Mouse (Mus musculus) hindbrain, embryonic 16.5 days (tissue): ENCODE data around the gene Atp5g2. TPM values are rescaled to one million over a fixed set of nuclear protein-coding genes. Genes with fewer than 3 reads are reported as not detected.
"Not testable (repeated sequence)": the region's sequence is repeated elsewhere in the genome, so short reads cannot be mapped to it uniquely, and the experiment has no call there.

Experiments
- ATAC-seq: fragments of 200-750 bp; cut with Nextera tagmentation; 2 replicates; pipeline ENCODE4 v1.8.0; 2017; ENCODE audit warnings: moderate TSS enrichment, moderate library complexity
- H3K27ac ChIP-seq: fragments of 300-500 bp; sonication (generic); 2 replicates; pipeline ENCODE4 v1.5.1; 2014; ENCODE audit warnings: low read depth, mild to moderate bottlenecking, control low read depth, low read length, moderate library complexity
- H3K27me3 ChIP-seq: fragments of 300-500 bp; sonication (generic); replicated peaks from 2 replicates; pipeline ENCODE4 v1.6.1; 2014; ENCODE audit warnings: low read length; ENCODE audit not compliant: control insufficient read depth, insufficient read depth
- H3K36me3 ChIP-seq: fragments of 300-500 bp; sonication (generic); 2 replicates; pipeline ENCODE4 v1.6.1; 2014; ENCODE audit warnings: mild to moderate bottlenecking, low read length, moderate library complexity, mixed read lengths; ENCODE audit not compliant: control insufficient read depth, insufficient read depth
- H3K4me1 ChIP-seq: fragments of 300-500 bp; sonication (generic); 2 replicates; pipeline ENCODE4 v1.6.1; 2014; ENCODE audit warnings: low read depth, low read length; ENCODE audit not compliant: control insufficient read depth, insufficient read depth
- H3K4me2 ChIP-seq: fragments of 300-500 bp; sonication (generic); 2 replicates; pipeline ENCODE4 v1.6.1; 2014; ENCODE audit warnings: mild to moderate bottlenecking, low read length, control low read depth, moderate library complexity
- H3K4me3 ChIP-seq: fragments of 300-500 bp; sonication (generic); 2 replicates; pipeline ENCODE4 v1.5.1; 2014; ENCODE audit warnings: mild to moderate bottlenecking, low read length, control low read depth, moderate library complexity
- H3K9ac ChIP-seq: fragments of 300-500 bp; sonication (generic); 2 replicates; pipeline ENCODE4 v1.6.1; 2014; ENCODE audit warnings: low read depth, mild to moderate bottlenecking, control low read depth, low read length, moderate library complexity
- H3K9me3 ChIP-seq: fragments of 300-500 bp; sonication (generic); 2 replicates; pipeline ENCODE4 v1.6.1; 2014; ENCODE audit warnings: mild to moderate bottlenecking, low read length, moderate library complexity; ENCODE audit not compliant: control insufficient read depth
- WGBS: fragments of 180-500 bp; shearing (Covaris S2); extraction: QIAGEN DNeasy Blood & Tissue Kit; methylation state at CpG from one replicate; pipeline ENCODE4 v1.1.7; 2014; 5-methylcytosine and 5-hydroxymethylcytosine counted together
- polyA plus RNA-seq: library from polyadenylated mRNA; unstranded; fragments of >200 nt; fragmentation: Nextera tagmentation; extraction: Ambion mirVana; gene quantifications from 2 replicates; pipeline ENCODE4 v1.2.1, GENCODE M21; 2015

Atp5g2 gene
- polyA plus RNA-seq, 1 experiment from 2014 or later: 50.2 TPM

- not testable (repeated sequence) for H3K4me3 ChIP-seq, H3K27ac ChIP-seq, H3K9ac ChIP-seq, ATAC-seq, H3K4me1 ChIP-seq, H3K9me3 ChIP-seq, H3K36me3 ChIP-seq, H3K4me2 ChIP-seq, H3K27me3 ChIP-seq
- WGBS: 86% methylated on average over 8 of the region's 9 CpGs
Measured at GRCm38 (mm10) chr15:102651928-102652660, 20.1 kb downstream of the Atp5g2 start.

- H3K4me2 ChIP-seq: no peak overlapping the region
- H3K36me3 ChIP-seq: no peaks in the 10 kb centered on the region
- H3K9me3 ChIP-seq: no peaks in the 10 kb centered on the region
- no peak for ATAC-seq
- H3K9ac ChIP-seq: no peak overlapping the region
- no peak overlapping the region for H3K4me3 ChIP-seq
- no peaks in the 10 kb centered on the region for H3K4me1 ChIP-seq
- no peak overlapping the region for H3K27ac ChIP-seq
- no peaks in the 10 kb centered on the region for H3K27me3 ChIP-seq
- 84% methylated on average over 3 of the region's 3 CpGs for WGBS
Measured at GRCm38 (mm10) chr15:102651107-102651506, 21.0 kb downstream of the Atp5g2 start.

GRCm38 (mm10) chr15:102635817-102636216 lies 36.3 kb downstream of the Atp5g2 start:
- Histone ChIP-seq H3K27me3 (no peaks in the 10 kb centered on the region), H3K36me3 (no peaks in the 10 kb centered on the region), H3K4me1 (no peaks in the 10 kb centered on the region), H3K4me3 (no peak overlapping the region), H3K27ac (no peak overlapping the region), H3K9ac (no peak overlapping the region), H3K9me3 (no peaks in the 10 kb centered on the region), H3K4me2 (no peak overlapping the region)
- ATAC-seq: no peak
- 86% methylated on average over 3 of the region's 3 CpGs for WGBS

GRCm38 (mm10) chr15:102634684-102635083 lies 37.5 kb downstream of the Atp5g2 start:
- H3K9ac ChIP-seq: no peak overlapping the region
- H3K27me3 ChIP-seq: no peaks in the 10 kb centered on the region
- no peak overlapping the region for H3K4me2 ChIP-seq
- H3K4me1 ChIP-seq: no peaks in the 10 kb centered on the region
- no peak overlapping the region for H3K27ac ChIP-seq
- no peak for ATAC-seq
- no peak overlapping the region for H3K4me3 ChIP-seq
- H3K36me3 ChIP-seq: no peaks in the 10 kb centered on the region
- H3K9me3 ChIP-seq: no peaks in the 10 kb centered on the region
- whole genome bisulfite sequencing: 97% methylated on average over 8 of the region's 8 CpGs

GRCm38 (mm10) chr15:102625687-102626055 lies 46.5 kb downstream of the Atp5g2 start:
- Histone ChIP-seq H3K4me1 (peaks cover 14% of the 10 kb centered on the region), H3K9me3 (no peaks in the 10 kb centered on the region), H3K36me3 (no peaks in the 10 kb centered on the region), H3K27me3 (no peaks in the 10 kb centered on the region), H3K9ac (peak overlapping the region; percentile 83), H3K4me2 (peak overlapping the region; percentile 79), H3K4me3 (peak overlapping the region; percentile 82), H3K27ac (peak overlapping the region; percentile 99)
- peak; percentile 7; the same call in 1 of the 2 replicates for ATAC-seq
- WGBS: under 1% methylated on average over 18 of the region's 18 CpGs

- peak within 1 kb of the TSS; percentile 99 for H3K27ac ChIP-seq
- H3K4me2 ChIP-seq: peak within 1 kb of the TSS; percentile 79
- H3K4me3 ChIP-seq: peak within 1 kb of the TSS; percentile 82
- H3K36me3 ChIP-seq: no peaks in the 10 kb centered on the region
- peak within 1 kb of the TSS; percentile 83 for H3K9ac ChIP-seq
- WGBS: under 1% methylated on average over 51 of the region's 51 CpGs
- no peaks in the 10 kb centered on the region for H3K27me3 ChIP-seq
- ATAC-seq: peak; percentile 99
- H3K9me3 ChIP-seq: no peaks in the 10 kb centered on the region
- peaks cover 14% of the 10 kb centered on the region for H3K4me1 ChIP-seq
Measured at GRCm38 (mm10) chr15:102624970-102625686, 47.0 kb downstream of the Atp5g2 start, which contains the start of the genes Gm28047 and Atf7. TSS of gene Gm28047 (minus strand) at chr15:102625067. TSS of gene Atf7 (minus strand) at chr15:102625464.

GRCm38 (mm10) chr15:102624291-102624969 lies 47.7 kb downstream of the Atp5g2 start:
- no peak for ATAC-seq
- H3K27ac ChIP-seq: peak overlapping the region; percentile 99

GRCm38 (mm10) chr15:102623121-102623520 lies 49.0 kb downstream of the Atp5g2 start:
- no peak overlapping the region for H3K4me3 ChIP-seq
- 86% methylated on average over 3 of the region's 3 CpGs for WGBS
- peaks cover 14% of the 10 kb centered on the region for H3K4me1 ChIP-seq
- H3K9me3 ChIP-seq: no peaks in the 10 kb centered on the region
- H3K9ac ChIP-seq: no peak overlapping the region
- no peaks in the 10 kb centered on the region for H3K36me3 ChIP-seq
- no peak for ATAC-seq
- H3K27me3 ChIP-seq: no peaks in the 10 kb centered on the region
- no peak overlapping the region for H3K27ac ChIP-seq
- H3K4me2 ChIP-seq: peak overlapping the region; percentile 39

More at GRCm38 (mm10) chr15:102624291-102624969, 47.7 kb downstream of the Atp5g2 start:
- peaks cover 14% of the 10 kb centered on the region for H3K4me1 ChIP-seq
- no peaks in the 10 kb centered on the region for H3K9me3 ChIP-seq
- peak overlapping the region; percentile 79 for H3K4me2 ChIP-seq
- H3K9ac ChIP-seq: peak overlapping the region; percentile 65
- no peaks in the 10 kb centered on the region for H3K36me3 ChIP-seq
- H3K4me3 ChIP-seq: peak overlapping the region; percentile 82
- H3K27me3 ChIP-seq: no peaks in the 10 kb centered on the region
- WGBS: 4% methylated on average over 17 of the region's 17 CpGs

GRCm38 (mm10) chr15:102622536-102622935 lies 49.6 kb downstream of the Atp5g2 start:
- Histone ChIP-seq H3K9me3 (no peaks in the 10 kb centered on the region), H3K4me3 (no peak overlapping the region), H3K27me3 (no peaks in the 10 kb centered on the region), H3K27ac (no peak overlapping the region), H3K9ac (no peak overlapping the region), H3K4me1 (peaks cover 14% of the 10 kb centered on the region), H3K36me3 (no peaks in the 10 kb centered on the region), H3K4me2 (no peak overlapping the region)
- no peak for ATAC-seq
